Mouse (Mus musculus): Measurements from ENCODE around the gene Scn5a. TPM values are rescaled to one million over a fixed set of nuclear protein-coding genes. Genes with fewer than 3 reads are reported as not detected.

The Scn5a gene
- not detected in 2 replicates for total RNA-seq (2015)
- not detected in 2 replicates for total RNA-seq (2017)

- peak; percentile 26; the same call in 1 of the 2 replicates for ATAC-seq (replicated peaks; ENCODE audit: poor library complexity)
Observed at GRCm38 (mm10) chr9:119578636-119579438, at the start of gene Scn5a. TSS of gene Scn5a (minus strand) at chr9:119579016.

GRCm38 (mm10) chr9:119627227-119627626 is 48.4 kb upstream of the Scn5a start:
- no peak for ATAC-seq (replicated peaks; ENCODE audit: poor library complexity)

- no peak for ATAC-seq (replicated peaks; ENCODE audit: poor library complexity)
Observed at GRCm38 (mm10) chr9:119624151-119624550, 45.3 kb upstream of the Scn5a start.

GRCm38 (mm10) chr9:119614798-119615197 is 36.0 kb upstream of the Scn5a start:
- no peak for ATAC-seq (replicated peaks; ENCODE audit: poor library complexity)

GRCm38 (mm10) chr9:119610563-119611166 is 31.8 kb upstream of the Scn5a start:
- no peak for ATAC-seq (replicated peaks; ENCODE audit: poor library complexity)

- ATAC-seq (replicated peaks; ENCODE audit: poor library complexity): no peak
Observed at GRCm38 (mm10) chr9:119606906-119607305, 28.1 kb upstream of the Scn5a start.

- ATAC-seq (replicated peaks; ENCODE audit: poor library complexity): no peak
Observed at GRCm38 (mm10) chr9:119604607-119605006, 25.8 kb upstream of the Scn5a start.

GRCm38 (mm10) chr9:119598501-119598900 is 19.7 kb upstream of the Scn5a start:
- no peak for ATAC-seq (replicated peaks; ENCODE audit: poor library complexity)

GRCm38 (mm10) chr9:119597332-119597731 is 18.5 kb upstream of the Scn5a start:
- no peak for ATAC-seq (replicated peaks; ENCODE audit: poor library complexity)

GRCm38 (mm10) chr9:119589592-119589991 is 10.8 kb upstream of the Scn5a start:
- ATAC-seq (replicated peaks; ENCODE audit: poor library complexity): no peak

GRCm38 (mm10) chr9:119588763-119589449 is 10.1 kb upstream of the Scn5a start:
- ATAC-seq (replicated peaks; ENCODE audit: poor library complexity): peak; percentile 39; the same call in 1 of the 2 replicates

GRCm38 (mm10) chr9:119580668-119581067 is 1.9 kb upstream of the Scn5a start:
- ATAC-seq (replicated peaks; ENCODE audit: poor library complexity): peak; percentile 93

- ATAC-seq (replicated peaks; ENCODE audit: poor library complexity): no peak
Observed at GRCm38 (mm10) chr9:119580187-119580586, 1.4 kb upstream of the Scn5a start.

- no peak for ATAC-seq (replicated peaks; ENCODE audit: poor library complexity)
Observed at GRCm38 (mm10) chr9:119578311-119578635, 543 bp downstream of the Scn5a start.

- no peak for ATAC-seq (replicated peaks; ENCODE audit: poor library complexity)
Observed at GRCm38 (mm10) chr9:119576977-119577376, 1.8 kb downstream of the Scn5a start.

- ATAC-seq (replicated peaks; ENCODE audit: poor library complexity): no peak
Observed at GRCm38 (mm10) chr9:119575732-119576131, 3.1 kb downstream of the Scn5a start.

GRCm38 (mm10) chr9:119574366-119574765 is 4.5 kb downstream of the Scn5a start:
- no peak for ATAC-seq (replicated peaks; ENCODE audit: poor library complexity)

GRCm38 (mm10) chr9:119573009-119573408 is 5.8 kb downstream of the Scn5a start:
- no peak for ATAC-seq (replicated peaks; ENCODE audit: poor library complexity)

GRCm38 (mm10) chr9:119571411-119571888 is 7.4 kb downstream of the Scn5a start:
- no peak for ATAC-seq (replicated peaks; ENCODE audit: poor library complexity)

GRCm38 (mm10) chr9:119570652-119571051 is 8.2 kb downstream of the Scn5a start:
- ATAC-seq (replicated peaks; ENCODE audit: poor library complexity): no peak

GRCm38 (mm10) chr9:119568732-119569131 is 10.1 kb downstream of the Scn5a start:
- ATAC-seq (replicated peaks; ENCODE audit: poor library complexity): peak; percentile 70

- no peak for ATAC-seq (replicated peaks; ENCODE audit: poor library complexity)
Observed at GRCm38 (mm10) chr9:119567800-119568199, 11.0 kb downstream of the Scn5a start.

Measured in megakaryocyte progenitor cell, adult 5-6 weeks (primary cell).